Mouse (Mus musculus): Measurements from ENCODE around the gene Lhx8.

GRCm38 (mm10) chr3:154359231-154359630, 28.8 kb upstream of the Lhx8 start:
- TF ChIP-seq CTCF (IDR thresholded peaks at IDR 0.05; ENCODE audit: borderline replicate concordance, insufficient read depth, low read depth, low read length), result no peak
- no peak for TF ChIP-seq POLR2A (IDR thresholded peaks at IDR 0.05; ENCODE audit: borderline replicate concordance, insufficient read depth, low read length)
